Mouse (Mus musculus) gastrocnemius, adult 8-10 months (tissue): ENCODE results near the gene Ttl. TPM values are rescaled to one million over a fixed set of nuclear protein-coding genes. Genes with fewer than 3 reads are reported as not detected.

Experiments
- DNase-seq, 2 experiments: peaks; one replicate each; pipeline ENCODE4 v3.0.0; 2022; ENCODE audit warnings: low spot score in 2 of 2
- total RNA-seq, 4 experiments: library from RNA; stranded (reverse); gene quantifications; 2 replicates each; pipeline ENCODE4 v1.2.4; 2022

Ttl gene
- total RNA-seq = 1 to 10 TPM; 6.2 to 9.0 (median 7.6) TPM

GRCm38 (mm10) chr2:129065437-129066282 is at the start of gene Ttl:
Gene Ttl, plus strand, starts transcription at chr2:129065942.
- peak; percentile 63 to 76 for DNase-seq

- DNase-seq = no peak
Observed at GRCm38 (mm10) chr2:129020106-129020505, 45.6 kb upstream of the Ttl start.

GRCm38 (mm10) chr2:129024820-129025219 is 40.9 kb upstream of the Ttl start:
- no peak for DNase-seq

- DNase-seq = no peak
Observed at GRCm38 (mm10) chr2:129035381-129035780, 30.4 kb upstream of the Ttl start.

- no peak for DNase-seq
Observed at GRCm38 (mm10) chr2:129038426-129038936, 27.3 kb upstream of the Ttl start.

GRCm38 (mm10) chr2:129038937-129039631 is 26.7 kb upstream of the Ttl start:
- no peak for DNase-seq

GRCm38 (mm10) chr2:129040567-129040966 is 25.2 kb upstream of the Ttl start:
- DNase-seq = no peak

GRCm38 (mm10) chr2:129046172-129046845 is 19.4 kb upstream of the Ttl start:
- DNase-seq = no peak

- no peak for DNase-seq
Observed at GRCm38 (mm10) chr2:129046846-129047196, 18.9 kb upstream of the Ttl start.

GRCm38 (mm10) chr2:129047811-129048210 is 17.9 kb upstream of the Ttl start, which contains the start of gene Vinac1:
Gene Vinac1, minus strand, starts transcription at chr2:129048172.
- DNase-seq = no peak

- DNase-seq = no peak
Observed at GRCm38 (mm10) chr2:129052451-129052983, 13.2 kb upstream of the Ttl start.

GRCm38 (mm10) chr2:129055741-129056140 is 10.0 kb upstream of the Ttl start:
- DNase-seq = no peak

GRCm38 (mm10) chr2:129056597-129056996 is 9.1 kb upstream of the Ttl start:
- DNase-seq = no peak

GRCm38 (mm10) chr2:129057256-129057655 is 8.5 kb upstream of the Ttl start:
- DNase-seq = no peak

GRCm38 (mm10) chr2:129057920-129058361 is 7.8 kb upstream of the Ttl start:
- DNase-seq = no peak

- no peak for DNase-seq
Observed at GRCm38 (mm10) chr2:129061456-129062059, 4.2 kb upstream of the Ttl start.

GRCm38 (mm10) chr2:129066326-129066725 is 584 bp downstream of the Ttl start:
- peak; percentile 18 to 24 for DNase-seq

- no peak for DNase-seq
Observed at GRCm38 (mm10) chr2:129070296-129070695, 4.6 kb downstream of the Ttl start.

GRCm38 (mm10) chr2:129078313-129078712 is 12.6 kb downstream of the Ttl start:
- DNase-seq = no peak

- DNase-seq = no peak
Observed at GRCm38 (mm10) chr2:129079194-129079593, 13.5 kb downstream of the Ttl start.

- DNase-seq = no peak
Observed at GRCm38 (mm10) chr2:129081097-129081496, 15.4 kb downstream of the Ttl start.
